Mouse (Mus musculus) ES-Bruce4 (cell line): ENCODE measurements at regions not wholly inside any gene's neighbourhood (a gene's known extent, or its start where the extent isn't known, plus 50 kb on each side); places are given as distances from the start of the nearest gene placed in this dataset.

Experiments
- CTCF ChIP-seq: IDR thresholded peaks from one replicate; pipeline ENCODE4 v1.8.1; 2011; ENCODE audit warnings: low read depth, low read length
- POLR2A ChIP-seq: IDR thresholded peaks from one replicate; pipeline ENCODE4 v1.8.1; 2011; ENCODE audit warnings: low read length; ENCODE audit not compliant: insufficient read depth

- TF ChIP-seq POLR2A (no peak), CTCF (no peak)
Measured at GRCm38 (mm10) chr2:129955260-129955691, 56.9 kb upstream of the Tgm3 start.
